Mouse (Mus musculus) midbrain, embryonic 16.5 days (tissue): ENCODE measurements around the gene Slc35a2. TPM values are rescaled to one million over a fixed set of nuclear protein-coding genes. Genes with fewer than 3 reads are reported as not detected.

Source experiments
- ATAC-seq: fragments of 200-750 bp; cut with Nextera tagmentation; 2 replicates; pipeline ENCODE4 v1.8.0; 2017; ENCODE audit warnings: moderate TSS enrichment
- H3K27ac ChIP-seq: fragments of 300-500 bp; sonication (generic); 2 replicates; pipeline ENCODE4 v1.5.1; 2014; ENCODE audit warnings: mild to moderate bottlenecking, low read length, mixed read lengths
- H3K27me3 ChIP-seq: fragments of 300-500 bp; sonication (generic); 2 replicates; pipeline ENCODE4 v1.6.1; 2014; ENCODE audit warnings: low read depth, low read length, mixed read lengths; ENCODE audit not compliant: control insufficient read depth, insufficient read depth
- H3K36me3 ChIP-seq: fragments of 300-500 bp; sonication (generic); 2 replicates; pipeline ENCODE4 v1.6.1; 2014; ENCODE audit warnings: mild to moderate bottlenecking, low read length, moderate library complexity, mixed read lengths; ENCODE audit not compliant: control insufficient read depth, insufficient read depth
- H3K4me1 ChIP-seq: fragments of 300-500 bp; sonication (generic); 2 replicates; pipeline ENCODE4 v1.6.1; 2014; ENCODE audit warnings: mild to moderate bottlenecking, low read length, mixed read lengths; ENCODE audit not compliant: control insufficient read depth, insufficient read depth
- H3K4me2 ChIP-seq: fragments of 300-500 bp; sonication (generic); 2 replicates; pipeline ENCODE4 v1.6.1; 2014; ENCODE audit warnings: mild to moderate bottlenecking, low read length, mixed read lengths
- H3K4me3 ChIP-seq: fragments of 300-500 bp; sonication (generic); 2 replicates; pipeline ENCODE4 v1.5.1; 2014; ENCODE audit warnings: low read depth, mild to moderate bottlenecking, low read length, moderate library complexity, mixed read lengths
- H3K9ac ChIP-seq: fragments of 300-500 bp; sonication (generic); 2 replicates; pipeline ENCODE4 v1.6.1; 2014; ENCODE audit warnings: low read depth, low read length, mixed read lengths
- H3K9me3 ChIP-seq: fragments of 300-500 bp; sonication (generic); replicated peaks from 2 replicates; pipeline ENCODE4 v1.6.1; 2014; ENCODE audit warnings: mild to moderate bottlenecking, low read length, mixed read lengths; ENCODE audit not compliant: control insufficient read depth, poor library complexity, severe bottlenecking
- WGBS: fragments of 180-500 bp; shearing (Covaris S2); extraction: QIAGEN DNeasy Blood & Tissue Kit; methylation state at CpG from one replicate; pipeline ENCODE4 v1.1.7; 2014; 5-methylcytosine and 5-hydroxymethylcytosine counted together
- polyA plus RNA-seq: library from polyadenylated mRNA; unstranded; fragments of >200 nt; fragmentation: Nextera tagmentation; extraction: Ambion mirVana; gene quantifications from 2 replicates; pipeline ENCODE4 v1.2.1, GENCODE M21; 2015

Slc35a2 gene
- polyA plus RNA-seq = 44.9 and 45.2 TPM in 2 replicates

GRCm38 (mm10) chrX:7883841-7884567 lies at the start of gene Slc35a2:
Gene Slc35a2 (plus strand): TSS chrX:7884028.
- peak within 1 kb of the TSS; percentile 71 for H3K4me2 ChIP-seq
- H3K9ac ChIP-seq = peak within 1 kb of the TSS; percentile 60
- no peaks in the 10 kb centered on the region for H3K36me3 ChIP-seq
- 12% methylated on average over 39 of the region's 49 CpGs for WGBS
- peaks cover 8% of the 10 kb centered on the region for H3K4me1 ChIP-seq
- no peaks in the 10 kb centered on the region for H3K27me3 ChIP-seq
- H3K4me3 ChIP-seq = peak within 1 kb of the TSS; percentile 55
- H3K27ac ChIP-seq = peak within 1 kb of the TSS; percentile 89
- H3K9me3 ChIP-seq = no peaks in the 10 kb centered on the region
- peak; percentile 90 for ATAC-seq

GRCm38 (mm10) chrX:7837146-7837545 lies 46.7 kb upstream of the Slc35a2 start:
- Histone ChIP-seq H3K27me3 (no peaks in the 10 kb centered on the region), H3K4me2 (no peak overlapping the region), H3K9ac (no peak overlapping the region), H3K4me3 (no peak overlapping the region), H3K27ac (no peak overlapping the region), H3K9me3 (no peaks in the 10 kb centered on the region), H3K4me1 (no peaks in the 10 kb centered on the region), H3K36me3 (no peaks in the 10 kb centered on the region)
- ATAC-seq = no peak
- WGBS = 86% methylated on average over 1 of the region's 1 CpGs

- Histone ChIP-seq H3K27me3 (no peaks in the 10 kb centered on the region), H3K4me1 (peaks cover 15% of the 10 kb centered on the region), H3K9ac (no peak overlapping the region), H3K27ac (no peak overlapping the region), H3K4me3 (peak overlapping the region; percentile 27), H3K9me3 (no peaks in the 10 kb centered on the region), H3K36me3 (no peaks in the 10 kb centered on the region), H3K4me2 (peak overlapping the region; percentile 50)
- ATAC-seq = no peak
- 18% methylated on average over 7 of the region's 7 CpGs for WGBS
Measured at GRCm38 (mm10) chrX:7840842-7841162, 43.0 kb upstream of the Slc35a2 start.

GRCm38 (mm10) chrX:7841163-7842162 lies 42.4 kb upstream of the Slc35a2 start, which contains the start of gene Otud5:
Gene Otud5 (plus strand): TSS chrX:7841364.
- Histone ChIP-seq H3K4me1 (peaks cover 15% of the 10 kb centered on the region), H3K9me3 (no peaks in the 10 kb centered on the region), H3K4me2 (peak within 1 kb of the TSS; percentile 53), H3K4me3 (peak within 1 kb of the TSS; percentile 68), H3K9ac (peak within 1 kb of the TSS; percentile 79), H3K27me3 (no peaks in the 10 kb centered on the region), H3K27ac (peak within 1 kb of the TSS; percentile 86), H3K36me3 (no peaks in the 10 kb centered on the region)
- peak; percentile 99 for ATAC-seq
- WGBS = 13% methylated on average over 64 of the region's 74 CpGs

- ATAC-seq = no peak
- WGBS = 24% methylated on average over 39 of the region's 42 CpGs
- no peaks in the 10 kb centered on the region for H3K9me3 ChIP-seq
- H3K4me3 ChIP-seq = peak overlapping the region; percentile 68
- no peaks in the 10 kb centered on the region for H3K27me3 ChIP-seq
- no peaks in the 10 kb centered on the region for H3K36me3 ChIP-seq
- H3K4me1 ChIP-seq = peaks cover 15% of the 10 kb centered on the region
- peak overlapping the region; percentile 53 for H3K4me2 ChIP-seq
- H3K9ac ChIP-seq = peak overlapping the region; percentile 79
- peak overlapping the region; percentile 86 for H3K27ac ChIP-seq
Measured at GRCm38 (mm10) chrX:7842318-7842717, 41.5 kb upstream of the Slc35a2 start.

- Histone ChIP-seq H3K27ac (no peak overlapping the region), H3K9me3 (no peaks in the 10 kb centered on the region), H3K27me3 (no peaks in the 10 kb centered on the region), H3K4me3 (no peak overlapping the region), H3K4me1 (peaks cover 15% of the 10 kb centered on the region), H3K4me2 (no peak overlapping the region), H3K9ac (no peak overlapping the region), H3K36me3 (no peaks in the 10 kb centered on the region)
- 88% methylated on average over 2 of the region's 2 CpGs for WGBS
- ATAC-seq = 0 out of 2 replicates have a peak, but pooled peaks have one; percentile 51
Measured at GRCm38 (mm10) chrX:7847845-7848244, 36.0 kb upstream of the Slc35a2 start.

- no peak for ATAC-seq
- Histone ChIP-seq H3K36me3 (no peaks in the 10 kb centered on the region), H3K4me2 (no peak overlapping the region), H3K9ac (no peak overlapping the region), H3K4me1 (no peaks in the 10 kb centered on the region), H3K4me3 (no peak overlapping the region), H3K27ac (no peak overlapping the region), H3K9me3 (no peaks in the 10 kb centered on the region), H3K27me3 (no peaks in the 10 kb centered on the region)
- 62% methylated on average over 2 of the region's 2 CpGs for WGBS
Measured at GRCm38 (mm10) chrX:7854578-7854977, 29.2 kb upstream of the Slc35a2 start.

GRCm38 (mm10) chrX:7859191-7859753 lies 24.6 kb upstream of the Slc35a2 start:
- Histone ChIP-seq H3K27ac (no peak overlapping the region), H3K4me2 (no peak overlapping the region), H3K36me3 (no peaks in the 10 kb centered on the region), H3K9me3 (no peaks in the 10 kb centered on the region), H3K9ac (no peak overlapping the region), H3K4me1 (no peaks in the 10 kb centered on the region), H3K4me3 (no peak overlapping the region), H3K27me3 (no peaks in the 10 kb centered on the region)
- 88% methylated on average over 3 of the region's 3 CpGs for WGBS
- no peak for ATAC-seq
